Mouse (Mus musculus) megakaryocyte, embryonic 14.5 days (primary cell): ENCODE results near the gene Celf5.

Experiments used
- FLI1 ChIP-seq: IDR thresholded peaks from 2 replicates; pipeline ENCODE4 v1.6.1; 2012; ENCODE audit warnings: low read length, inconsistent platforms, mixed read lengths
- GATA1 ChIP-seq: IDR thresholded peaks from 3 replicates; pipeline ENCODE4 v1.6.1; 2012; ENCODE audit warnings: mixed read lengths, low read length, inconsistent platforms, borderline replicate concordance

GRCm38 (mm10) chr10:81491018-81491417 lies 8.5 kb upstream of the Celf5 start:
- TF ChIP-seq GATA1 (no peak), FLI1 (no peak)
